Mouse (Mus musculus) adrenal gland, adult (tissue): ENCODE results near the gene B9d1.

Experiments used
- DNase-seq, 2 experiments: peaks; one replicate each; pipeline ENCODE4 v3.0.0; 2022 to 2023; ENCODE audit warnings: low spot score in 1 of 2; ENCODE audit not compliant: inconsistent age in 2 of 2

Gene B9d1

DNA sequence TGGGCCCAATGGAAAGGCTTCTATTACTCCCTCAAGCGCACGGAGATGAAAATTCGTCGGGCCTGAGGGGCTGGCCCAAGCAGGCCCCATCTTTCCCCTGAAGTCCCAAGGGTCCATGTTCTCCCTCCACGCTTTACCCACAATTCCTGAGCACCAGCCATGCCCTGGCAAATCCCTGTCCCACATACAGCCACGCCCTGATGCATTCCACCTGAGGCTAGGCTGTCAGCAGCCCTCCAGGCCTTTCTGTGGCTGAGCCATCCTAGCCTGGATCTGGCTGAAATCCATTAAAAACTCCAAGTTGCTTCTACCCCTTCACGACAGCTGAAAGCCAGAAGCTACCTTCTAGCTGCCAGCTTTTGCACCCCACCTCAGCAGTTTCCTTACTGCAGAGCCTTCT lies 17.0 kb upstream of the B9d1 start:
- no peak for DNase-seq

DNA sequence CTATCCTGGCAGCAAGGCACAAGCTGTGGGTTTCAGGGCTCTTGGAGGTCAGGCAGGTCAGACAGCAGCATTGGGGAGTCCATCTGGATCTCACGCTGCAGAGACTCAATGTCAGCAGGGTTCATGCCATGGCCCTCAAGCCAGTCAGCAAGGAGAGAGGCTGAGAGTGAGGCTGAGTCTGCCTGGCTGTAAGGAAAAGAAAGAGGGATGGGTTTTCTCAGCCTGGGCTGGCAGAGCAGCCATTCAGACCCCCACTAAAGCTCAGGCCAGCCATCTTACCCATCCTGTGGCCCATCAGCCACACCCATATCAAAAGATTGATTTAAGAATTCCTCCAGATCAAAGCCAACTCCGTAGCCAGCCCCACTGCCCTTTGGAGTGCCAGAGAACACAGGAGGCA lies 15.9 kb upstream of the B9d1 start:
- no peak for DNase-seq

DNA sequence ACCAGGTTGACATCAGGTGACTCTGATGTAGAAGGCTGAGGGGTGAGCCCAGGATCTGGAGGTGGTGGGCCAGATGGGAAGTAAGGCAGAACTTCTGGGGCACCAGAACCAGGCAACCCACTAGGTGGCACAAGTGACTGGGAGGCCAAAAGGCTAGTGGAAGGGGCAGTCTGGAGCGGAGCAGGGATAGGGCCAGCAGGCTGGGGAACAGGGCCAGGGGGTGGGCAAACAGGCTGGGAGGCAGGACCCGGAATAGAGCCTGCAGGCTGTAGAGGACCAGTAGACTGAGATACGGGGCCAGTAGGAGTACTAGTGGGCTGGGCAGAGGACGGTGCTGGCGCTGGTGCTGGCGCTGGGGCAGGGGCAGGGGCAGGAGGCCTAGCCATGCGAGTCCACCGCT lies 15.1 kb upstream of the B9d1 start:
- DNase-seq: no peak

DNA sequence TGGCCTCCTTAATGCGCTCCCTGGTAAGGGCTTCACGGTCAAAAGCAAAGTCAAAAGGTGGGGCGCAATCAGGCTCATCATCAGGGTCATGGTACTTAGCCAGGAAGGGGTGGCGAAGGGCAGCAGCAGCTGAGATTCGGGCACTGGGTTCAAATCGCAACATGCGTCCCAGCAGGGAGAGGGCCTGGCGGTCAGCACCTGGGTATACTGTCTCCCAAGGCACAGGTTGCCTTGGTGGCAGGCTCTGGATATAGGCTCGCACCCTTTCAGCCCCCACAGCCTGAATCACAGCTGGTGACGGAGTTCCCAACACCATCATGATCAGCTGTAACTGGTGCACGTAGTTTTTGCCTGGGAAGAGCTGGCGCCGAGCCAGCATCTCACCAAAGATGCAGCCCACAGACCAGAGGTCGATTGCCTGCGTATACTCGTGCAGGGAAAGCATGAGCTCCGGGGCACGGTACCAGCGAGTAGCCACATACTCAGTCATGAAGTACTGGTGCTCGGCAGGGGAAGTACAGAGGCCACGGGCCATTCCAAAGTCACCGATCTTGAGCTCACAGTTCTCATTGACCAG lies 13.9 kb upstream of the B9d1 start:
- no peak for DNase-seq

DNA sequence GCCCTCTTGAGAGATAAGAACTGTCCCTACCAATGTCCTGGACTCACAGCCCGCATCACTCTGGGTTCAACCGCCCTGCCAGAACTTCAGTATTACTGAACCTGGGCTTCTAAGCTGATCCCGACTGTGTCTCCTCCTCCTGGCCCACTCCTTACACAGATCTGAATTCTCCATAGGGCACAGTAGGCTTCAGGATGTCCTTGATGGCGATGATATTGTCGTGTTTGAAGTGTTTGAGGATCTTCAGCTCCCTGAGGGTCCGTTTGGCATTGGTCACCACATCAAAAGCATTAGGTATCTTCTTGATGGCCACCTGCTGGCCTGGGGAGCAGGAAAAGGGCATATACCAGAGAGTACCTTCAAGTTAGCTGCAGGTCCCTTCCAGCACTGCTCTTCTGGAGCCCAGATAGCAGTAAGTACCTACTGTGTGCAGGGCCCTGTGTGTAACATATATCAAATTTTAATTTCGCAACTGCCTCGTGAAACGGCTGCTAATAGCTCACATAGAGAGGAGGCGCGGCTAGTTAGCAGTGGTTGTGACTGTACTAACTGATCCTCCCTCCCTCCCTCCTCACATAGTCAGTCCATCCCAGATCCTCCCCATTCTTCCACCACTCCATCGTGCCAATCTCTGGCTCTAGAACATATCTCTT lies 12.1 kb upstream of the B9d1 start:
- no peak for DNase-seq

DNA sequence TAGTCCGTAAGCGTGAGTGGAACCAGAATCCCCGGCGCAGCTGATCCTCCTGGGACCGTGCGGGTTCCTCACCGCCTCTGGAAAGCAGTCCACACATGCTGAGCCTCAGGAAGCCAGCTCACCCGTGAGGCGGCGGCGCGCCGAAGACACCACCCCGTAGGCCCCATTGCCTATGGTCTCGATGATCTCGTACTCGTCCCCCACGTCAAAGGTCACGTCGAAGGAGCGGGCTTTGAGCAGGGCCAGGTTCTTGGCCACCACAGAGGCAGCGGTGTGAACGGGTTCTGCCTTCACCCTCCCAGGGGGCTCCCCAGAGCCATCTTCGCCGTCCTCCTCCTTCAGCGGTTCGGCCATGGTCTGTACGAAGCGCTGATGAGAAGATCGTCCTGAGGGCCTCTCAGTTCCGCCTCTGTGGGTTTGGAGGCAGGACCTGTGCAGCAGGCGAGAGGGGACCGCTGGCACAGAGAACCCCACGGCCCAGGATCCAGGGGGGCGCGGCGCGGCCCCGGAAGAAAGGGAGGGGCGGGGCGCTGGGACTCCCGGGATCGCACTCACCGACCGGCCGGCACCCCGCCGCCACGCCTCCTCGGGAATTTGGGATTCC lies 11.3 kb upstream of the B9d1 start:
- DNase-seq: peak; percentile 61 to 83

DNA sequence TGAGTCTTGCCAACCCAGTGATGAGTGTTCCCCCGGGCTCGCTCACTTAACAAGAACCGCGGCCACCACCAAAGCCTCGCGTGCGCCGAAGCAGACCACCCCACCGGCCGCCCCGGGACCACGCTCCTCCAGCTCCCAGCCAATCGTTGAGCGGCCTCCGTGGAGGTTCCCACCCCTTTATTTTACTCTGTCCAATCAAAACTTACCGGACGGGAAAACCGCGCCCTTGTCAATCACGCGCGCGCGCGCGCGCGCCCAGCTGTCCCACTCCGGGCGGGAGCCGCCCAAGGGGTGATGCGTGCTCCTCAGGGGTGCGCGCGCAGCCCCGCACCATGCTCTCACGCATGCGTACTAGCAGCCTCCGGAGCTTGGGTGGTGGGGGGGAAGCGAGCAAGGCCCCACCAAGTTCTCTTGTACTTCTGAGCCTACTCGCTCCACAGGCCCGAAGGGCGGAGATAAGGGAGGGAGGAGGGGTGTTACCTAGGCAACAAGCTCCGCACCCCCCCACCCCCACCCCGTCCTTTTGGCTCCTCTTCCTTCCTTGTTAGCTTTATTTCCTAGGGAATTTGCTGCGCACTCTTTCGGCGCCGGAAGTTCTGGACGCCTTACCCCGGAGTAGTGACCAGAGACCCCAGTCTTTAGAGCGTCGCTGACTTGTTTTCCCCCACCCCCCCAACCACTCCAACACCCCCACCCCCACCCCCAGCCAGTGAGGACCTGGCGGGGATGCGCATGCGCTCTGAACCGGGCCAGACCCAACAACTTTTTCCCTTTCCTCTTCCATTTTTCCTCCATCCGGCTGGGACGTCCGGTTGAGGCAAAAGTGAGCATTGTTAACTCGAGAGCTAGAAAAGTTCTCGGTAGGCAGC lies 10.6 kb upstream of the B9d1 start, which contains the start of gene Mapk7:
Mapk7 (minus strand) TSS at position 278 of the 869 bp plus-strand sequence.
- peak; percentile 99 for DNase-seq

DNA sequence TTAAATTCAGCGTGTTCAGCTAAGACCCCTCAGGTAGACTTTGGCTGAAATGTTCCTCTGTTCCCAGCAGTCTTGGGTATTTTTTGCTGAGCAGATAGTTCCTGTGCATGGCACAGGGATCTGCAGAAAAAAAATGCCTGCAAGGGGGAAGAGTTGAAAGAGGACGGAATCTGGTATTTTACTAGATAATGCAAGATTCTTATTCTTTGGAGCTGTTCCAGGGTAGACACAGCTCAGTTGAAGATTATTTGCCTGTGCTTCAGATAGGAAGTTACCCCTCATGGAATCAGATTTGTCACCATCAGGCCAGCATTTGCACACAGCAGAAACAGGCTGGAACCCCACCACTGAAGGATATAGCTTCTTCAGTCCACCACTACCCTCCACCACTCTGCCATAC lies 9.4 kb upstream of the B9d1 start:
- DNase-seq: no peak

DNA sequence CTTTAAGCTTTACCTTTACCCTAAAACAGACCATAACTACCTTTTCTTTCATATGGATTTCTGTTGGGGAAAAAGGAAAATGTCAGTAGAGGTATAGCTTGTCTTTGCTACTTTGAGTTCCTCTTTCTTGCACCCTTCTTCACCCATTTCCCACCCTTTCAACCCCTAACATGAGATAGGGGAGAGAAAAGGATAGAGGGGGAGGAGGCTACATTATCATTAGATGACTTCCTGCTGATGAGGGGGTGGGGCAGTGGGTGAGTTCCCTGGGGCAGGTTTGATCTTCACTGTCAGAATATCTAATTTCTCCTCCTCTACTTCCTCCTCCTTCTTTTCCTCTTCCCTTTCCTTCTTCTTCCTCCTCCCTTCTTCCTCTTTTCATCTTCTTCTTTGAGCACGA lies 7.5 kb upstream of the B9d1 start:
- DNase-seq: no peak

DNA sequence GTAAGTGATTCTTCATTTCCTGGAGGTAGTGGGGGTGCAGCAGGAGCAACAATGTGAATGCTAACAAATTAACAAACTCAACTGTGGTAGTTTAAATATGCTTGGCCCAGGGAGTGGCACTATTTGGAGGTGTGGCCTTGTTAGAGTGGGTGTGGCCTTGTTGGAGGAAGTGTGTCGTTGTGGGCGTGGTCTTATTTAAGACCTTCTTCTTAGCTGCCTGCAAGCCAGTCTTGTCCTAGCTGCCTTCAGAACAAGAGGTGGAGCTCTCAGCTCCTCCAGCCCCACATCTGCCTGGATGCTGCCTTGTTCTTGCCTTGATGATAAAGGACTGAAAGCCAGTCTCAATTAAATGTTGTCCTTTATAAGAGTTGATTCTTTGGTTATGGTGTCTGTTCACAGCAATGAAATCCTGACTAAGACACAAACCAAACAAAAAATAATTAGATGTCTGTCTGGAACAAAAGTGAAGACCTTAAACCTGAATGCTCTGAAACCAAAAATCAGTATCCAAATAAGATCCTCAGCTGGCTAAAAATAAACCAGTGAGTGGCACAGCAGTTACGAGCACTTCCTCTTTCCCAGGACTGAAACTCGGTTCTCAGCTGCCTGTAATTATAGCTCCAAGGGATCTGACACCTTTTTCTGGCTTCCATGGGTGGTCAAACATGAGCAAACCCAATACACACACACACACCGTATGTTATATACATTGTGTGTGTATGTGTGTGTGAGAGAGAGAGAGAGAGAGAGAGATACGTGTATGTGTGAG lies 6.0 kb upstream of the B9d1 start:
- DNase-seq: no peak

DNA sequence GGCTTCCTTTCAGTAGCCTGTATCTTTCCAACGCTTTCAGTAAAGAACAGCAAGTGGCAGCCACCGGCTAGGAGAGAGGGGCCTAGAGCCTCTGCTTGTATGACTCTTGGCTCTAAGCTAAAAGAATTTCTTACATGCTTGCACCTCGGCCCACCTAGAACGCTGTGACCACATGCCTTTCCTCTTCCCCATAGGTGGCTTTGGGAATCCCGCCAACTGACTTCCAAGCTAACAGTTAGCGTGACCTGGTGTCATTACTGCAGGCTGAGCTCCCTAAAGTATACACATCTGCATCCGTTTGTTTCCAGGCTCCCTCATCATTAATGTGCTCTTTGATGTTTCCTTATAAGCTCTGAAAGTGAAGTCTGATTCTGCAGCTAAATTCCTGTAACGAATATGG lies 1.0 kb upstream of the B9d1 start:
- DNase-seq: no peak

DNA sequence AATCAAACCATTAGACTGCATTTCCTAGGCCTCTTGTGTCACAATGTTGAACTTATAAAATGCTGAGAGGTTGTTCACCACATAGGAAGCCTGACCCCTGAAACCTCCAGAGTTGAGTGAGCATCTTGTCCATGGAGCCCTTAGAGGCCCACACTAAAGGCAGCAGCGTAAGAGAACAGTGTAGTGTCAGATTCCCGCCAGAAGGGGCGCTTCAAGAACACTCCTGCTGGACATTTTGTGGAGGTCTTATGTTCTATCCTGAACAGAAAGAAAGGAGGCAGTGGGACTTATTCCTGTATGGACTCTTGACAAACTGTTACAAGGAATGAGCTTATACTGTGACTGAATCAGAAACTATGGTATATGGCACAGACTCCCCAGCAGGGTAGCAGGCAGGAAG lies 10.0 kb downstream of the B9d1 start:
- DNase-seq: peak in 1 of 2 experiments; percentile 74

DNA sequence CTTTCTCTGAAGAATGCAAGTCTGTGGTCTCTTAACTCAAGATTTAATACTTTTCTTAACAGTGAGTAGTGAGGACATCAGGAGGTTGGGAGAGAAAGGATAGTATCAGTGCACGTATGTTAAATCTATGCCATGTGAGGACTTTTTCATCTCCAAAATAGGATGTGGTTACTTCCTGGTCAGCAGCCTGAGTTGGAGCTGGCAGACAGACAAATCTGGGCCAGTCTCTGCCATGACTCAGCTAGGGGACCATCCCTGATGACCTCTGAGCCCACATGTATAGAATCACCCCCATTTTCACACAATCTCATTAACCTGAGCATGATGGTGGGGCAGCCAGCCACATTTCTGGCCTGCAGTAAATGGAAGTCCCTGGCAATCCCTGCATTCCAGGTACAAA lies 13.0 kb downstream of the B9d1 start:
- DNase-seq: no peak

DNA sequence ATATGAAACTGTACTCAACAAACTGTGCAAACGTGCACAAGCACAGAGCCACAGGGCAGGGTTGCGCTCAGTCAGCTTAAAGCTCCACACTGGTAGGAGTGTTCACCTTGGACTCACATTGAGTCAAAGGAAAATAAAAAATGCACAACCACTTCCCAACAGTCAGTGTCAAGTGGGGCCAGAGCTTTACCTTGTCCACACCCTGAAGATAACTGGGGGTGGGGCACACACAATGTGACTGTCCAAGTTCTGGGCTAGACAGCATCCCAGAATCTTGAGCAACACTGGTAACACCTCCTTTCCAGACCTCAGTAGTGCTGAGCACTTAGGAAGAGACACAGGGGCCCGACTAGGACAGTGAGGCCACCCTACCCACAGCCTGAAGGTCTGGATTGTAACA lies 13.9 kb downstream of the B9d1 start:
- no peak for DNase-seq

DNA sequence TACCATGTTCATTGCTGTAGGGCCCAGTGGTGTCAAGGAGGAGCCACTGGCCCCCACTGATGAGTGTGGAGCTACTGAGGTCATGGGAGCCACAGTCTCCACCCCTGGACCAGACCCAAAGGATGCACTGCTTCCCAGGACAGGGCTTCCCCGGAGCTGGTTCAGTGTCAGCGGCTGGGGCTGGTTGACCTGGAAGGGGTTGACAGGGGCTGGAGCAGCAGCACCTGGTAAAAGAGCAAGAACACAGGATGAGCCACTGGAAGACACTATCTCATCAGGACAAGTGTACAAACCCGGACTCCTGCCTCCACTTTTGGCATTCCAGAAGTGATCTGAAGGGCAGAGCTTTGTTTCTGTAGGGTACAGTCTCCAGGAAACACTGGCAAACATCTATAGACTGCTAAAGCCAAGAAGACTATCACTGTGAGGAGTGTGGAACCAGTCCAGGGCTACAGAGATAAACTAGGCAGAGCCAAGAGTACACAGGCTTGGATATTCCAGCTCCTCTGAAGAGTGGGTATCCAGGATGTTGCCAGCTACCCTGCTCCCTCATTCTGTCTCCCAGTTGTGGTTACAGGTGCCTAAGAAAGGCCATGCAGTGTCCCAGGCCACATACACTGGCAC lies 14.7 kb downstream of the B9d1 start:
- no peak for DNase-seq

DNA sequence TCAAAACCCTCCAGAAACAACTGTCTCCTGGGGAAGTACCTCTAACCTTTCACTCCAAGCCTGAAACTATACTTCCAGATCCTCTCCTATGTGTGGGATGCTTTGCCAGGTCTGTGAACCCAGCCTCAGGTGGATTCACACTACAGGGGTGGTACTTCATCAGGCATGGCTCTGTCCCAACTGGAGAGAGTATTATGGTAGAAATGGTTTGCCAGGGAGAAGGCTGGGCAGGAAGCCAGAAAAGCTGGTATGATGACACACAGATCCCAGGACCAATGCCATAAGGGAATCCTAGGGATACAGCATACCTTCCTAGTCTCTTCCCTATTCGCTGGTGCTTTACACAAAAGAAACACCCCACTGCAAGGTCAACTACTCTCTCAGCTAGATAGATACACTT lies 21.9 kb downstream of the B9d1 start:
- DNase-seq: peak; percentile 29 to 70

DNA sequence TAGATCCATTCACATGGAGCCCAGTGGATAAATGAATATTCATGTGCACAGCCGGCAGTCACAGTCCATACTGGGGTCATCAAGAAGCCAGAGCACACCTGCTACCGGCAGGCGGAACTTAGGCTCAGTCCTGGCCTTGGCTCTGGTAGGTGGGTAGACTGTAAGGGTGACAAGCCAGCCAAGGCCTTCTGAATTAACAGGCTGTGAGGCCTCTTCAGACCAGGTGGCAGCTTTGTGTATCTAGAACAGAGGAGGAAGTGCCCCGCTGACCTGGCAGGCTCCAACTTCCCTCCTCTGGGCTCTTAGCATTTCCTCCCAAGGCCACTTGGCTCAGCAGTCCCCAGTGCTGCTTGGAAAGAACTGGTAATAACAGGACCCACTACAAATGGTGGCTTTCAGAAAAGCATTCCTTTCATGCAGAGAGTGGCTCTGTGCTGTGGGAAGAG lies 24.3 kb downstream of the B9d1 start:
- DNase-seq: peak; percentile 44 to 70

DNA sequence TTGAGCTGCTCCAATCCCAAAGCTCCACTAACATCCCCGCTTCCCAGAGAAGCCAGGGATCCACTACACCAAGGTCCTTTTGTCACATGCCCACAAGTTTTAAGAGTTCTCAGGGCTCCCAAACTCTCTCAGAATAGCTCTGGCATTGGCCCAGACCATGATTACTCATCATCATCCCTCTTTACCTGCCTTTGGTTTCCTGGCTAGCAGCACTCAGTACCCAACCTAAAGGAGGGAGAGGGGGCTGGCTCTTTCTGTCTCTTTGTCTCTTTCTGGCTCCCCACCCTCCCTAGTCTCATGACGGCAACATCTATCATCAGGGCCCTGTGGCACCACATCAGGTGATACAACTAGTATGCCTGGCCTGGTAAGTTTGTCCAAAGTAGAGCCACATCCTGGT lies 27.9 kb downstream of the B9d1 start:
- DNase-seq: peak; percentile 39 to 72

DNA sequence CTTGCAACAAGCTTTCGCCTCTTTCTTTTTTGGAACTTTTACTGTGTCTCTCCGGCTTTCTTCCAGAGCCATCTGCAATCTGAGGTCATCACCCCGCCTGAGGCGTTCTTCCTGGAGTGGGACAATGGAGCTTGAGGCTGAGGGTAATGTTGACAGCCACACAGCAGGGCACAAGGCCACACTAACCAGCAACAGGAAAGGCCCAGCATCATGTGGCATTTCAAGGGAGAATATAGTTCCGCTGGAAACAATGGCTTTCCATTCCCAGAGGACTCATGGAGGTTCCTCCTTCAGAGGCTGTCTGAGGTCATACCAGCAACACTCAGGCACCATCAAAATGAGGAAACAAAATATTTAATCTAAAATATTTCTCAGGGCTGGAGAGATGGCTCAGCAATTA lies 28.6 kb downstream of the B9d1 start:
- peak; percentile 54 to 70 for DNase-seq

DNA sequence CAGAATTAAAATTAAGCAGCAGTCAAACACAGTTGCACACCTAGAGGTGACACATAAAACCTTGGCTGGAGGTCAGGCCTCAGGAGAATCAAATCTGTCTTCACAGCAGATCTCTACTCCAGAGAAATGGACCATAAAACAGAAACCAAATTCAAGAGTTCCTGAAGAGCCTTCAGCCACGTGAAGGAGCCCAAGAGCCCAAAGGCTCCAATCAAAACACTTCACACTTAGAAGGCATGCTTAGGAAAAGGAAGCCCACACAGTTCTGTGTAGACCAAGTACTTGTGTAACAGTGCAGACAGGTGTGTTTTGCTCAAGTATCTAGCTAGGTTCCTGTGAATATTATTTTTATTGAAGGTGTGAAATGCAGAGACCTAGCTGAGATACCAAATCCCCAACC lies 30.6 kb downstream of the B9d1 start:
- no peak for DNase-seq

DNA sequence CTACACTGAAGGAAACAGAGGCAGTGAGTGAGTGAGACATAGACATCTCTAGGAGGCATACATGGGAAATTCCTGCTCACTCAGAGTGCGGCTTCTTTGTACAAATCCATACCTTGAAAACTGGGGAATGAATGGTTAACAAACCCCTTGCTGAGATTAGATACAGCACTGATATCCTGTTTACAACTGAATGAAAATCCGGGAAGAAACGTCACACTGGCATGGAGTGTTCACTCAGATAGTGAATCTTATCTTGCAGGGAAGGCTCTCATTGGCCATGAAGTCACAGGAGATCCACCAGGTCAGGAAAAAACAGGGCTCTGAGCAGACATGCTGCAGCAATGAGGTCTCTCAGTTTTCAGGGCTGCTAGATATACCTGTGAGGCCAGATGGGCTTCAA lies 32.0 kb downstream of the B9d1 start:
- DNase-seq: no peak
